Mouse (Mus musculus) retina, adult 2 months (tissue): Measurements from ENCODE around the gene Bod1l.

Source experiments
- DNase-seq: peaks from one replicate; pipeline ENCODE4 v3.0.0-alpha.2; 2012; ENCODE audit warnings: low read depth, low spot score

Bod1l gene

GRCm38 (mm10) chr5:41801622-41802021, 42.5 kb downstream of the Bod1l start:
- no peak for DNase-seq

GRCm38 (mm10) chr5:41794434-41794833, 49.7 kb downstream of the Bod1l start:
- no peak for DNase-seq

- no peak for DNase-seq
These were observed 53.6 kb downstream of the Bod1l start for GRCm38 (mm10) chr5:41790517-41790916.

- no peak for DNase-seq
These were observed 55.2 kb downstream of the Bod1l start for GRCm38 (mm10) chr5:41788877-41789276.

GRCm38 (mm10) chr5:41781890-41782289, 62.2 kb downstream of the Bod1l start:
- DNase-seq: no peak

GRCm38 (mm10) chr5:41780026-41780425, 64.1 kb downstream of the Bod1l start:
- DNase-seq: no peak

GRCm38 (mm10) chr5:41775728-41776127, 68.4 kb downstream of the Bod1l start:
- DNase-seq: no peak

- no peak for DNase-seq
These were observed 68.8 kb downstream of the Bod1l start for GRCm38 (mm10) chr5:41775273-41775672.

GRCm38 (mm10) chr5:41768382-41769040, 75.6 kb downstream of the Bod1l start:
- DNase-seq: peak; percentile 68

- no peak for DNase-seq
These were observed 76.6 kb downstream of the Bod1l start for GRCm38 (mm10) chr5:41767296-41768200.

GRCm38 (mm10) chr5:41766406-41767010, 77.6 kb downstream of the Bod1l start:
- DNase-seq: no peak

- DNase-seq: no peak
These were observed 78.3 kb downstream of the Bod1l start for GRCm38 (mm10) chr5:41765626-41766405.

- DNase-seq: no peak
These were observed 80.1 kb downstream of the Bod1l start, which contains the start of gene Nkx3-2 for GRCm38 (mm10) chr5:41763731-41764721. Nkx3-2 (minus strand) TSS chr5:41764501.

GRCm38 (mm10) chr5:41762947-41763730, 81.0 kb downstream of the Bod1l start:
- DNase-seq: no peak

GRCm38 (mm10) chr5:41762141-41762946, 81.8 kb downstream of the Bod1l start:
- DNase-seq: no peak

- DNase-seq: no peak
These were observed 82.5 kb downstream of the Bod1l start for GRCm38 (mm10) chr5:41761509-41762140.

GRCm38 (mm10) chr5:41760831-41761508, 83.1 kb downstream of the Bod1l start:
- no peak for DNase-seq

- DNase-seq: no peak
These were observed 84.0 kb downstream of the Bod1l start for GRCm38 (mm10) chr5:41760071-41760470.
